11 mouse cellular contexts compared by ENCODE assay signal in genomic region chr14:45983206-45983857, GRCm38 (mm10).
DNase-seq lines count a peak whose midpoint lies in the region; ATAC-seq and TF ChIP-seq lines count a peak whose summit lies in the region.
"Had no signal": no experiment of that assay in that cellular context is flagged by ENCODE, and none has a peak within 500 bp of the region (broad histone marks: within the 10 kb centered on the region; RNA-seq: fewer than 3 reads in every experiment).

No protein-coding gene starts in this region.

- no peak for TF ChIP-seq POLR2A in kidney, adult 2 months (IDR thresholded peaks at IDR 0.05; ENCODE audit: low read depth, low read length)

- H3K9ac ChIP-seq in liver, embryonic 16.5 days (ENCODE audit: low read depth, low read length): no peak overlapping the region

- H3K4me3 ChIP-seq in kidney, adult 2 months (ENCODE audit: insufficient read depth, low read depth, low read length): no peak overlapping the region
- H3K4me3 ChIP-seq in liver, embryonic 16.5 days (ENCODE audit: low read depth, low read length): no peak overlapping the region
- H3K4me3 ChIP-seq: midbrain, embryonic 10.5 days had no signal

- no peak overlapping the region for H3K4me2 ChIP-seq in liver, embryonic 16.5 days (ENCODE audit: low read depth, low read length)

- WGBS in kidney, adult 2 months: 77% methylated on average over 7 of the region's 7 CpGs
- WGBS in liver, embryonic 16.5 days (ENCODE audit: insufficient replicate concordance): 49% methylated on average over 7 of the region's 7 CpGs

- DNase-seq in kidney, adult 2 months: peak; percentile 24
- DNase-seq in kidney, adult 11 months: no peak
- peak; percentile 23 for DNase-seq in gastrocnemius, postnatal 14 days
- peak; percentile 62 to 81 for DNase-seq in lung, postnatal 4 days
- no peak for DNase-seq in c-Kit-positive CD71-positive TER-119-positive erythroid progenitor cells, embryonic 14.5 days (ENCODE audit: low spot score)
- no peak for DNase-seq in frontal cortex, postnatal 14 days (ENCODE audit: low spot score in 2 of 2)
- DNase-seq in layer of hippocampus, postnatal 25 days (ENCODE audit: extremely low spot score in 1 of 2, low spot score in 1 of 2): no peak
- DNase-seq: left cerebral cortex, postnatal 4 days; thymus, postnatal 4 days had no signal

- no peaks in the 10 kb centered on the region for H3K36me3 ChIP-seq in kidney, adult 2 months (ENCODE audit: control insufficient read depth, insufficient read depth, low read length)
- H3K36me3 ChIP-seq in liver, embryonic 16.5 days (ENCODE audit: control insufficient read depth, insufficient read depth): no peaks in the 10 kb centered on the region
- H3K36me3 ChIP-seq: midbrain, embryonic 10.5 days had no signal

- H3K4me1 ChIP-seq in kidney, adult 2 months (ENCODE audit: control insufficient read depth, insufficient read depth, low read length): no peaks in the 10 kb centered on the region
- no peaks in the 10 kb centered on the region; the same call in 1 of the 2 replicates for H3K4me1 ChIP-seq in liver, embryonic 16.5 days (ENCODE audit: control insufficient read depth, low read depth, low read length)
- H3K4me1 ChIP-seq: midbrain, embryonic 10.5 days had no signal

- H3K9me3 ChIP-seq in liver, embryonic 16.5 days (replicated peaks; ENCODE audit: control insufficient read depth, low read length): no peaks in the 10 kb centered on the region
- H3K9me3 ChIP-seq: midbrain, embryonic 10.5 days had no signal

- H3K27ac ChIP-seq in kidney, adult 2 months (ENCODE audit: insufficient read depth, low read depth, low read length): no peak overlapping the region
- peak overlapping the region; percentile 67 for H3K27ac ChIP-seq in liver, embryonic 16.5 days (ENCODE audit: low read length)
- H3K27ac ChIP-seq: midbrain, embryonic 10.5 days had no signal

- H3K27me3 ChIP-seq in kidney, adult 2 months (replicated peaks; ENCODE audit: control insufficient read depth, insufficient read depth, low read length): no peaks in the 10 kb centered on the region
- H3K27me3 ChIP-seq in liver, embryonic 16.5 days (ENCODE audit: control insufficient read depth, insufficient read depth, low read depth, low read length): no peaks in the 10 kb centered on the region

- TF ChIP-seq CTCF in kidney, adult 2 months (conservative IDR thresholded peaks at IDR 0.05; ENCODE audit: insufficient read depth, insufficient read length, low read depth, low read length): no peak

- ATAC-seq in liver, embryonic 16.5 days (ENCODE audit: low read depth): peak; percentile 85

- intact Hi-C loops in gastrocnemius, postnatal 14 days (cut with DNase I; ENCODE audit: low total_unique reads): loop anchor here (10.0 kb wide), 1 partner anchor 401 kb away; no protein-coding TSS in a partner anchor

Comparison
In these comparisons a context has a peak if more than half of its experiments do, and no peak if none do; other contexts are left out.
1. DNase-seq: peak in kidney, adult 2 months (single experiment), gastrocnemius, postnatal 14 days (single experiment) and lung, postnatal 4 days (2 of 2); none in kidney, adult 11 months (single experiment), c-Kit-positive CD71-positive TER-119-positive erythroid progenitor cells, embryonic 14.5 days (single experiment), frontal cortex, postnatal 14 days (0 of 2) and layer of hippocampus, postnatal 25 days (0 of 2).